Mouse (Mus musculus): ENCODE data around the gene Gls. TPM values are rescaled to one million over a fixed set of nuclear protein-coding genes. Genes with fewer than 3 reads are reported as not detected.

Gene Gls
- total RNA-seq (2022): 100 to 1,000 TPM; 331 to 426 (median 367) TPM

DNA sequence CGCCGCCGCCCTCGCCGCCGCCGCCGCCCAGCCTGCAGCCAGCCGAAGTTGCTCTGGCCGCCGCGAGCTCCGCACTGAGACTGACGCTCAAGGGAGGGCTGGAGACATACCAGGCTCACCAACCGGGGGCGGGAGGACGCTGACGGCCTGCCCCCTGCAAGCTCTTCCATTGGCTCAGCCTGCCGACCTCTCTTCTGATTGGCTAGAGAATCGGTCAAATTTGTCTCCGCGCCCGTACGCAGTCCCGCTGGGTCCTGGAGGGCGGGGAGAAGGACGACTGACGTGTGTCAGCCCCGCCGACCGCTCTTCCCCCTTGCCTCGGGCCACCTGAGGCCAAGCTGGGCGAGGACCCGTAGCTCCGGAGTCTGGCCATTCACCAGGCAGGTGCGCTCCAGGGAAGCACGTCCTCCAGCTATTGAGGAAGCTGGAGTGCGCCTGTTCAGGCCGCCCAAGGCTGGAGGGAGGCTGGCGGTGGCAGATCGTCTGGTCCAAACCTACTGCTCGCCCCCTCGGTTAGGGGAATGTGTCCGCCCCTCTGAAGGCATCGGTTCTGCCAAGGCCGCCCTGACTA is at the start of gene Gls:
TSS of gene Gls (minus strand) at position 90 of the 571 bp plus-strand sequence.
- DNase-seq (ENCODE audit: low spot score in 2 of 2): peak; percentile 97

DNA sequence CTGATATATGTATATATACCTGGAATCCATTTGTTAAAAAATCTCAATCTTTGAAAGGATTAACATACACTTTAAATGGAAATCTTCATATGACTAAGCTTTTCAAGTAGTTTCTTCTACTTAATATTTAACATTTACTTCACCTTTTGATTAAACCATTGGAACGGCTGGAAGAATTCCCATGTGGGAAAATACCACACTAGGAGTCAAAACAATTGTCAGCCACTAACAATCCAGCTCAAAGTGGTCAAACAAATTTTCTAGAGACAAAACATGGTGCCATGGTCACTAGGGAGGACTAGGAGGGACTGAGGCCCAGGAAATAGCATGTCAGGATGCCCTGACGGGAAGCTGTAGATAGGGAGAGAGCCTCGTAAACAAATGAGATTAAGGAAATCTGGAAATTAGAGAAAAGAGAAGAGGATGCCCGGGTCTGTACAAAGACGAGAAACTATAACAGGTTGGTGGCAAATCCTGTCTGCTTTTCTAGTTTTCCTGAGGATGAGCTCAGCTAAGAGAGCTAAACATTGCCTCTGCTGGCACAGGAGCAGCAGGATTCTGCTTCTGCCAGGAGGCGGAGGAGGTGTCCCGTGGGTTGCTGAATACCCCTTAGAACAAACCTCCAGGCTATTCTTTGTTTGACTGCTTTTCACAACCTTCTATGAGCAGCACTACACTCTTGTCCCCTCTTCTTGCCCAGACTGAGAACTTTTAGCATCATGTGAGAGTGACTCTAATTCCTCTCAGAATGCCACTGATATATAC is 47.0 kb upstream of the Gls start:
- peak; percentile 27 to 48 for DNase-seq (ENCODE audit: low spot score in 2 of 2)

DNA sequence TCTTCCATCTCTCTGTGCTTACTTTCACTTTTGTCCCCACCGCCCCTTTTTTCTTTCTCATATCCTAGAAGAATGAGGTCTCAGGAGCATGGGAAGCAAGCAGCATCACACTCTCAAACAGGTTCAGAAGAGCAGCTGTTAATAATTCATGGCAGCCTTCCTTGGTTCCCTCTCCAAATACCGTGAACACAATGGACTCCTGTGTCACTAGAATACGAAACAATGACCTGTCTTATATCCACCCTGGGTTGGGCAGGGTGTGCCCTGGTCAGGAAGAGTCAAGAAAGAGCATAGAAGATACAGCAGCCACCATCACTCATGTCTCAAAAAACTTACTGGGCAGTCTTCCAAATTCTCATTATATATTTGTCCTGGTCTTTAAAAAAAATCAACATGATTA is 46.3 kb upstream of the Gls start:
- DNase-seq (ENCODE audit: low spot score in 2 of 2): no peak

DNA sequence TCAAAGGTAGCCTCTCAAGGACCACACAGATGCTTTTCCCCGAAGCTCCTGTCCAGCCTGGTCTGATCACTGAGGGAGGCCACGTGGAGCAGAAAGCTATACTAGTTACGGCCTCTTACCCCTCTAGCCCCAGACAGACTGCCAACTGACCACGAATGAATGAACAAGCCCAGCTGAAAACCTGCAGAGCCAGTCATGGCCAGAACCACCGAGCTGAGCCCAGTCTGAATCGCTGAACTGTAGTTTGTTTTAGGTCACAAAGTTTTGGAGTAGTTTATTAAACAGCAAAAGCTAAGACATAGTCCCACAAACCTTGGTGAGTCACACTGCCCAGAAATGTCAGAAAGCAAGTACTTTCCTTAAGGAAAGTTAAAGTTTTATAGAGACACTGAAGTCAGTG is 45.0 kb upstream of the Gls start:
- no peak for DNase-seq (ENCODE audit: low spot score in 2 of 2)

DNA sequence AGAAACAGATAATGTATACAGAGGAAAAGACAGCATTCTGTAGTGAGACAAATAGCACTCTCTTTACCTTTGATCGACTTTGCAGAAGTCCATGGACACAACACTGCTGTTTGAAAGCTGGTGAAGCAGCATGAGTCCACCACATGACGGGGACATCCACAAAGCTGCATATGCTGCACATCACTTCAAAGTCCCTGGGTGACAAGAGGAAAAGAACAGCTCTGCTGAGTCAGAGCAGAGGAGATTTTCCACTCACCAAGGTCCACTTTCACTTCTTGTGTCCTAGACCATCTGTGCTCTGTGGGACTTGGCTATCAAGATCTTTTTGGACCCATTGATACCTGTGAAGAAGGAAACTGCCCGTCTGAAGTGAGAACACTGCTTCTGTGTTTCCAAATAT is 41.2 kb upstream of the Gls start:
- no peak for DNase-seq (ENCODE audit: low spot score in 2 of 2)

DNA sequence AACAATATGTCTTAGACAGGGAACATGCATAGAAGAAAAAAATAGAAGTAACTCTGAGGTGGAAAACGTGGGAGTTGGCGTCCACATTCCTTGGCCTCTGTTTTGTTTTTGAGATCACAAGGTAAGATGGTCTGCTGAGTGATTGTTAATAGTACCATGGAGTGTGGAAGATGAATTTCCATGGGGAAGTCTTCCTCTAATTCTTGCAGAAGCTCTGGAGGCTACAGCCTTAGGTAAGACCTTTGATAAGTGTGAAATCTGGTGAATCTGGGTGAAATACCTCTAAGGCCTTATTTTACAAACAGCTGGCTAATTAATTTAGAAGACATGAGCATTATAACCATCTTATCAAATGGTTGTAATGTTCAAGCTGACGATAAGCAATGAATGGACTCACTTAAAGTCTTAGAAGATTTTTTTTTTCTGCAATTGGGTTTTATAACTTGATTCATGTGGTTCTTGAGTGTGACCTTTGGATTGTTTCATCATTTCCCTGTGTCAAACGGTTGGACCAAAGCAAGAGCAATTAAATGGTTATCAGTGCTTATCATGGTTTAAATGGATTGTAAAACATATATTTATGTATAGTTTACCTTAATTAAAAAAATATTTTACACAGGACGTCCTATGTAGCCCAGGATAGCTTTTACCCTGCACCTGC is 39.1 kb upstream of the Gls start:
- DNase-seq (ENCODE audit: low spot score in 2 of 2): no peak

DNA sequence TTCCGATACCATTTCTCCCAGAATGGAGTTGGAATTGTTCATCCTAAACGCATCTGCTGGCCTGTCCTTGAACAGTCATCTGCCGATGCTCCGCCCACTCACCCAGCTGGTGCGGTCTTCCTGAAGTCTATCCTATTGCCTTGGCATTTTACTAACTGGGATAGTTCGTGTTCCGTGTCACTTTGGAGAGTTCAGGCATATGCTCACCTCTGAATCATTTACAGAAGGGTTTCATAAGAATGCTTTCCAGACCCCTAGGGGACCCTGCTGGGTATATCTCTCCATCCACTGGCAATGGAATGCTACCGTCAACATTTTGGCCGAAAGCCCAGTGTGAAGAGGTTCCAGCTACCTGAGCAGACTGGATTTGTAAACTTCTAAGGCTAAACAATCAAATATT is 37.3 kb upstream of the Gls start:
- peak in 1 of 2 experiments; percentile 22 for DNase-seq (ENCODE audit: low spot score in 2 of 2)

DNA sequence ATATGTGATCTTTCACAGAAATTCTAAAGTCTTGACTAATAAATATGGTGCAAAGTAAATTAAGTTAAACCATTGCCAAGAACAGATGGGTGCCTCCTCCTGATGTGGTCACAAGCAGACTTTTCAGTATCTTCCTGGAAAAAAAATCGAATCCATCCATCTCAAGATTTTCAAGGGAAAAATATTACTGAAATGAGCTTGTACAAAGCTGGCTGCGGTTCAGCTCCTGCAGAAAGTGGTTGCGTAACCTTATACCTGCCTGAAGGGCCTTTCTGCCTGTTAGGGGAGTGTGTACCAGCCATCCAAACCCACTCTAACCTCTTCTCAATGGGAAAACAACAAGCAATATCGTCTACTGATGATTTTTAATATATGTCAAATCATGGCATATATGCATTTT is 36.6 kb upstream of the Gls start:
- no peak for DNase-seq (ENCODE audit: low spot score in 2 of 2)

DNA sequence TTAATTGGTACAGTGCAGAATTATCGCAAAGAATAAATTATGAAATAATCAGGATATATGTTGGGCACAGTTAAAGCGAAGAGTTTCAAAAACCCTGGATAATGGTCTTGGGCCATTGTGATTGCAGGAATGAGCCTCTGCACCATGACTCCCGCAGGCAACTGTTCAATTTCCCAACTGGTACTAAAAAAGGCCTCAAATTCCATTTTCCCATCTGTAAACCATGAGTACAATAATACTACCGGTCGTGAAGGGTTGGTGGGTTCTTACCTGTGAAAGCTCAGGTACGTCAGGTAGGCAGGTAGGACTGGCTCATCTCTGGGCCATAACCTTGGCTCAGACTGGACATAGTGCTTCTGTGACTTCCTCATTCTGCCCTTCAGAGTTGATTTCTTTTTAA is 35.0 kb upstream of the Gls start:
- no peak for DNase-seq (ENCODE audit: low spot score in 2 of 2)

DNA sequence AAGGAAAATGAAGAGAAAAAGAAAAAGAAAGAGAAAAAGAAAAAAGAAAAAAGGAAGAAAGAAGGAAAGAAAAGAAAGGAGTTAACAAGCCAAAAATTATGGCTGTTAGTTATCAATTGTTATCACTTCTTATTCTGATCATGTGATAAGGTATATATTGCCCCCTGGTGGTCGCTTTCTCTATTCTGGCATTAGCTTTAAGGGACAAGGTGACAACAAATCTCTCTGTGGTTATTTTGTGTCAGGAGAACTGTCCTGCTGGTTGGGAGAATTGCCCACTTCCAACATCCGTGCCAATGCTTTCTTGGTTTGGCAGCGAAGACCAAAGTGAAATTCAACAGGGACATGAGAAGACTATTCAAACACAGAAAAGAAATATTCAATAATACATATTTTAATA is 34.6 kb upstream of the Gls start:
- peak in 1 of 2 experiments; percentile 36 for DNase-seq (ENCODE audit: low spot score in 2 of 2)

DNA sequence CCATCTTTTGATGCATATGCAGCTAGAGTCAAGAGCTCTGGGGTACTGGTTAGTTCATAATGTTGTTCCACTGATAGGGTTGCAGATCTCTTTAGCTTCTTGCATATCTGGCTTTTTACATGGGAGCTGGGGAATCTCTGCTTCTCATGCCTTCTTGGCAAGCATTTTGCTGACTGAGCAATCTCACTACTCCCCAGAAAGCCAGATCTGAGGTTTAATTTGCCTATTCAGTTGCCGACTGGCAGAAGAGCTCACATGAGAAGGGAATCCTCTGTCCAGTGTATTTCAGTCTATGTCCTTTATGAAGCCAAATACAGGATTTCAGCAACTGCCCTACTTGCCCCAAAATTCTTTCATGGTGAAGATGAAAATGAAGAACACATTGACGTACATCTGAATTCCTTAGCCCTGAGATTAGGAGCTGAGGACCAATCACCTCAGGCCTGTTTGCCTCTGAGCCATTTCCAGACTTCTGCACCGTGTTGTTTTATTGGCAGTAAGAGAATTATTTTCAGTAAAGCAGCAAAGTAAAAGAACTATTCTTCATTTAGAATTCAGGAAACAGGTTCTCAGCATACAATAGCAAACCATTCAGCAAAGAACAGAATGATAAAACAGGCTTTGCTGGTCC is 33.0 kb upstream of the Gls start:
- DNase-seq (ENCODE audit: low spot score in 2 of 2): no peak

DNA sequence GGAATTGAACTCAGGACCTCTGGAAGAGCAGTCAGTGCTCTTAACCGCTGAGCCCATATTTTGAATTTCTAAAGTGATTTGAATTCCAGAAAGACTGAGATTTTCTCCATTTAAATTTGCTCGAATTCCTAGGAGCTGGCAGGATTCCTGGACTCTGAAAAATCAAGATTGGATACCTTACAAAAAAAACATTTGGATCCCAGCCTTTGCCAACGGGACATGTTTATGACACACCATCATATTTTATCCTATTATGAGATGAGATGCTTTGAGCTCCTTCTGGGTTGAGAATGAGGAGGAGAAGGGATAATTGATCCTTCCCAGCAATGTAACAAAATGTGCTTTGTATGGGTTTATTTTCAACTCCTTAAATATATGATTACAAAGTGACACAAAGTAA is 31.3 kb upstream of the Gls start:
- DNase-seq (ENCODE audit: low spot score in 2 of 2): no peak

DNA sequence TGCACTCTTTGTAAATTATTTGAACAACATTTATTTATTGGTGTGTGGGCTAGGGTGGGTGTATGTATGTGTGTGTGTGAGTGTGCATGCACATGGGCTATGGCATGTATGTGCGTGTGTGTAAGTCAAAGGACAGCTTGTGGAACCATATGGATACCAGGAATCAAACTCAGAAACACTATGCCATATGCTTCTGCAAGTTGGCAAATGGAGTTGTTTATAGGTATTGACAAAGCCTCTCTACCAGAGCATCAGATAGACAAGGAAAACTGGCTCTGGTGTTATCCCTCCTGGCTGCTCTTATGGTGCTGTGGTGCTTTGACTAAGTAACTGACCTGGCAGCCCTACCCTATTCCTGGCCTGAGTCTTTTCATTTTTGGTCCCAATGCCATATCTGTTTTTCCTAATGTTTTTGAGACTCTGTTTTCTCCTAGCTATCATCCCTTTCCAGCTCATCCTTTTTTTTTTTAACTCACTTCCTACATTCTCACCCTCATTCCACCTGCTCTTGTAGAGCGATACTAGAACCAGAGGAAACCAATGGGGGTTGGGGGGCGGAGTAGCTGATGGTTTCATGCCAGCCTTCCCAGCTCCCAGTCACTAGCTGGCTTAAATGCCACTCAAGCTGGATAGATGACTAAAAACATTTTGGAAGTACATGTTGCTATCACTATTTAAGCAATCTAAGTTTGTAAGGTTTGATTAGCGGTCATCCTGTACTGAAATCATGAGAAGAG is 27.5 kb upstream of the Gls start:
- DNase-seq (ENCODE audit: low spot score in 2 of 2): peak; percentile 48 to 49

DNA sequence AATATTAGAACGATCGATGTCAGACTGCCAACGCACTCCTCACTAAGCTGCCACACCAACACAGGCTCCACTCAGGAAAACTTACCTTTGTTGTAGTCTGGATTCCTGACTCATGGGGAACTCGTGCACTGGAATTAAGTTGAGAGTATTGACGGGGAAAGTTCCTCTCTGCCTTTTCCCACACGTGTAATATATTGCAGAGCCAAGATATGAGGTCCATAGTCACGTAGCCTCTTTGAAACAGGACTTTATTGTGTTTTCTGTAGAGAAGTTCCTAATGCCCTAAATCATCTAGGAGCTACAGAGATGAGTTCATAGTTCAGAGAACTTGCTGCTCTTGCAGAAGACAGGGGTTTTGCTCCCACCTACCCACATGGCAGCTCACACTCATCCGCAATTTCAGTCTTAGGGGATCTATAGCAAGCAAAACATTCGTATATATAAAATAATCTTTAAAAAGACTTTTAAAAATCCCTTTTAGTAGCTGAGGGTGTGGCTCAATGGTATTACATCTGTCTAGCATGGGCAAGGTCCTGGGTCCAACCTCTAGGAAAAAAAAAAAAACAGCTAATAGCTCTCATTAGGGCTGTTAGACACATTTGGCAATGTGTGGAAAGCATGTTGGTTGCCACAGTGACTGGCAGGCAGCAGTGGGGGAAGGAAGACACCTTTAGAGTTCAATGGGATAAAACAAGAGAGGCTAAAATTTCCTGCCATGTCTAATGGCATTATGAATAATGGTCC is 25.1 kb upstream of the Gls start:
- DNase-seq (ENCODE audit: low spot score in 2 of 2): no peak

DNA sequence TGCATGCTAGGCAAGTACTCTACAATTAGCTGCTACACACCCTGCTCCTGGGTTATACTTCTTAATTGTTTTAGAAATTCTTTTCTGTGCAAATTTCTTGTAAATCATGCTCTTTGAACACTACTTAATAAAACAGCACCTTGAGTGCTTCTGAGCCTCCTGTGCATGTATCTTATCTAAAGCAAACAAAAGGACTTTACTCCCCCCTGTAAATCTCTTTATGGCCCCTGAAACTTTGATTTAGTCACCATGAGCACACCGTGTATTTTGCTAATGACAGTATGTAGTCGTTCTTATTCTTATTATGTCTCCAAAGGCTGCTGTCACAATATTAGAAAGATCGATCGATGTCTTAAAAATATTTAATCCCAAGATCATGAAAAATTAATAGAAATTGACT is 23.9 kb upstream of the Gls start:
- DNase-seq (ENCODE audit: low spot score in 2 of 2): no peak

DNA sequence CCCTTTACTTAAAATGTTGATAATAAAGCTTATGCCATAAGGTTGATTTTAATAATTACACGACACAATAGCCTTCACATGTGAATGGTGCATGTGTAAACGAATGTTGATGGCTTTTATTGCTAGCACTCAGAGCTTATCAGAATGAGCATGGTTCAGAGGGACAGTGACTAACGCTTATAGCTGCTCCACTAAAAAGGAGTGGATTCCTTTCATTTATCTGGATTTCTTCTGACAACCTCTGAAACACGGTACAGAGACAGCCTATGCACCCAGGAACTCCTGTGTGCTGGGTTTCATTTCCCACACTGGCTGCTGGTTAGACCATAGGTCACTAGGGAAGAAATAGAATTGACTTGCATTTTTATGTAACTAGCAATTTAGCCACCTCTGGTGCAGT is 23.2 kb upstream of the Gls start:
- no peak for DNase-seq (ENCODE audit: low spot score in 2 of 2)

DNA sequence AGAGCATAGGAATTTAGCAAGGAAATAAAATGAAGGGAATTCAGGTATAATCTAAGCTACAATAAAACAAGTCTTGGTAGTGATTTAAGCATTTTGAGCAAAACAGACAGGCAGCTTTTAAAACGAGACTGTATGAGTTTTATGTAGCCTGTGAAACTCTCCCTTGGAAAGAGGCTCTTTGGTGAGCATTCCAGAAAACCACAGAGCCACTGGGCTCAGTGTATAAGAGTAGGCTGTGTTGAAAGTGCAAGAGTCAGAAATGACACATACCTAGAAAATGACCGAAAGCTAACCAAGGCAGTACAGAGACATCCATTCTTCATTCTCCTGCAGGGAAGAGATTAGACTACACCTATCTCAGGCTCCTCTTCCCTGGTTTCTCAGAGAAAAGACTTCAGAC is 21.4 kb upstream of the Gls start:
- no peak for DNase-seq (ENCODE audit: low spot score in 2 of 2)

DNA sequence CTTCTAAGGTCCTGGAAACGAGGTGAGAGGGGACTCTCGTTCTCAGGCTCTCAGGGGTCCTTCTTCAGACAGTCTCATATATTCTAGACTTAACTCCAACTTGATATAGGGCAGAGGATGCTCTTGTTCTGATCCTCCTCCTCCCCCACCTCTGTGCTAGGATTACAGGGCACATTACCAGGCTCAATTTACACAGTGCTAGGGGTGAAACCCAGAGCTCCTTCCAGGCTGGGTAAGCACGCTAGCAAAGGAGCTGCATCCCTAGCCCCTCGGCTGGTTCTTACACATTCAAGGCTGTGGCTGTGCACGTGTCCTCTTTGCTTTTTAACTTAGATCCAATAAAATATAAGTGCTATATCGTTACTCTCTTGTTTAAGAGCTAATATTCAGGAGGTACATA is 20.4 kb upstream of the Gls start:
- DNase-seq (ENCODE audit: low spot score in 2 of 2): no peak

DNA sequence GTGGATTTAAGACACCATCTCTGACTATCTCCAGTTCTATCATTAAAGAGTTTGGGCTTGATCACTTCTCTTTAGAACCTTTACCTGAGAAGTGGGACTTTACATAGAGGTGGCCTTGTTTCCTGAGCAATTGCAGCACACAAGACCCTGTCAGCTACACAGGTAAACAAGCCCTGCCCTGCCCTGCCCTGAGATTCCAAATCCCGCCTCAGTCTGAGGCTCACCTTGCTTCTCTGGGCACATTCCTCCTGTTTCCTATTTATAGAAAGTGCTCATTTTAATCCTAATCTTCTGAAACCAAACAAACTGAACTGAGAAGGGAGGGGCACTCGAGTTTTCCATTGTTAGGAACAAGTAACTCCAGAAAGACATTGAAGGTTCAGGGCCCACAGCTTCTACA is 19.4 kb upstream of the Gls start:
- no peak for DNase-seq (ENCODE audit: low spot score in 2 of 2)

DNA sequence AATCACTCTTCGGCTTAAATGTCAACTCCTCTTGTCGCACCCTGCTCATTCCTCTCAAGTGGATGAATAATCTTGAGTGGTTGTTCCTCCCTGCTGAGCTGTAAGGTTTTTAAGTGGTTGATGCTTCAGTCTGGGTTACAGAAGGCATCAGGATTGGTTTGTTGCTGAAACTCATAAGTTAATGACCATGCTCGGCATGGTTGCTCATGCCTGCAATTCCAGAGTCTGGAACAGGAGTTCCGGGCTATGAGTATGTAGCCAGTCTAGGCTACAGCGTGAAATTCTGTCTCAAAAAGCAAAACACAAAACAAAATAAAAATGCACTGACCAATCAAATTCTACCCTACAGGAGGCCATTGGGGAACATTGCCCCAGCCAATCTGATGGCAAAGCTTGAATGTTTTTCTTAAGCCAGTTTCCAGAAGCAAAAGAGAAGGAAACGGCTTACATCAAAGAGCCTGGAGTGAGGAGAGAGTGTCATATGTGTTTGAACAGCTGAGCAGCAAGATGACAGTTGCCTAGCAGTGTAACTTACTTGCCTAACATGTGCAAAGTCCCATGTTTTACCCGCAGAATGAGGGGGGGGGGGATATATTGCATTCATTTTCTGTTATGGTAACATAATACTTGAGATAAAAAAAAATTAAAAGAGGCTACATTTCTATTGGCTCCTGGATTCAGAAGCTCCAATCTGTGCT is 18.2 kb upstream of the Gls start:
- DNase-seq (ENCODE audit: low spot score in 2 of 2): no peak

All from layer of hippocampus, adult 8-10 months (tissue).